Comparison of ENCODE assay signal across 8 mouse cellular contexts in genomic region chr11:6626388-6626772, GRCm38 (mm10). TPM values are rescaled to one million over a fixed set of nuclear protein-coding genes. Genes with fewer than 3 reads are reported as not detected.
DNase-seq lines count a peak whose midpoint lies in the region; ATAC-seq and TF ChIP-seq lines count a peak whose summit lies in the region.

No protein-coding gene starts in this region.

- no peak for TF ChIP-seq CTCF in gastrocnemius, adult 2 months (IDR thresholded peaks at IDR 0.05)
- no peak for TF ChIP-seq CTCF in thymus, adult 2 months (IDR thresholded peaks at IDR 0.05; ENCODE audit: borderline replicate concordance, control insufficient read depth, extremely low read depth, insufficient read depth, low read length, poor library complexity)
- no peak for TF ChIP-seq CTCF in liver, embryonic 14.5 days (IDR thresholded peaks at IDR 0.05; ENCODE audit: low read depth)

- H3K27ac ChIP-seq in gastrocnemius, adult 2 months, result peak overlapping the region; percentile 96
- H3K27ac ChIP-seq in thymus, adult 2 months (ENCODE audit: control insufficient read depth, insufficient read depth, low read length), result peak overlapping the region; percentile 62
- peak overlapping the region; percentile 81 for H3K27ac ChIP-seq in liver, embryonic 14.5 days

- H3K36me3 ChIP-seq in thymus, adult 2 months (ENCODE audit: control insufficient read depth, insufficient read depth, low read length), result peaks cover 13% of the 10 kb centered on the region
- H3K36me3 ChIP-seq in liver, embryonic 14.5 days (replicated peaks; ENCODE audit: control insufficient read depth, insufficient read depth, low read depth), result peaks cover 26% of the 10 kb centered on the region

- DNase-seq in gastrocnemius, adult 2 months, result no peak
- no peak for DNase-seq in gastrocnemius, postnatal 4 days (ENCODE audit: low spot score in 2 of 2)
- DNase-seq in thymus, adult 2 months, result no peak
- no peak for DNase-seq in thymus, postnatal 36 days
- DNase-seq in liver, embryonic 14.5 days (ENCODE audit: low read depth in 3 of 3, low spot score in 3 of 3), result no peak
- DNase-seq in natural killer cell, adult 2 months (ENCODE audit: low spot score in 2 of 2), result no peak
- DNase-seq in urinary bladder, postnatal 10 days (ENCODE audit: low spot score), result no peak
- DNase-seq in cerebellum, postnatal 14 days, result no peak

- peak overlapping the region; percentile 96 for H3K4me3 ChIP-seq in gastrocnemius, adult 2 months
- H3K4me3 ChIP-seq in thymus, adult 2 months (ENCODE audit: control insufficient read depth, insufficient read depth, low read length), result peak overlapping the region; percentile 93
- H3K4me3 ChIP-seq in liver, embryonic 14.5 days (ENCODE audit: insufficient read depth in 1 of 2, low read depth in 2 of 2, low read length in 2 of 2), result peak overlapping the region; percentile 90 to 92

- WGBS in thymus, adult 2 months, result 13% methylated on average over 16 of the region's 16 CpGs
- WGBS in liver, embryonic 14.5 days (ENCODE audit: insufficient replicate concordance), result 9% methylated on average over 16 of the region's 16 CpGs

- peaks cover 17% of the 10 kb centered on the region for H3K4me1 ChIP-seq in thymus, adult 2 months (replicated peaks; ENCODE audit: control insufficient read depth, insufficient read depth, low read length)
- peaks cover 20 to 23% of the 10 kb centered on the region in 2 experiments for H3K4me1 ChIP-seq in liver, embryonic 14.5 days (replicated peaks; ENCODE audit: control insufficient read depth in 2 of 2, insufficient read depth in 2 of 2, low read length in 1 of 2)

- ATAC-seq in liver, embryonic 14.5 days (ENCODE audit: insufficient read depth), result peak; percentile 24; the same call in 1 of the 2 replicates

- H3K4me2 ChIP-seq in liver, embryonic 14.5 days (ENCODE audit: low read depth), result peak overlapping the region; percentile 93

- no peak for TF ChIP-seq POLR2A in thymus, adult 2 months (IDR thresholded peaks at IDR 0.05; ENCODE audit: control insufficient read depth, extremely low read depth, insufficient read depth, low read length, poor library complexity)

- intact Hi-C loops in gastrocnemius, adult 2 months (cut with DNase I), result loop anchor here (5.0 kb wide), 2 partner anchors 79 to 259 kb away; partner anchors contain the start of gene Ccm2

- no peak for TF ChIP-seq EP300 in liver, embryonic 14.5 days (IDR thresholded peaks at IDR 0.05; ENCODE audit: low read depth)

- no peaks in the 10 kb centered on the region for H3K9me3 ChIP-seq in liver, embryonic 14.5 days (ENCODE audit: control insufficient read depth, low read length)

- H3K9ac ChIP-seq in liver, embryonic 14.5 days (replicated peaks), result peak overlapping the region; percentile 80

- H3K27me3 ChIP-seq in thymus, adult 2 months (ENCODE audit: control insufficient read depth, insufficient read depth, low read length), result no peaks in the 10 kb centered on the region
- no peaks in the 10 kb centered on the region for H3K27me3 ChIP-seq in liver, embryonic 14.5 days (ENCODE audit: control insufficient read depth, insufficient read depth, low read length)

RNA-seq across cellular contexts. Expression of gene Tbrg4, which starts 0.5 kb away (rescaled TPM):
- total RNA-seq in gastrocnemius, adult 2 months (2021), result 10 to 100 TPM; 57.3 to 79.3 TPM
- total RNA-seq in gastrocnemius, postnatal 4 days (2021), result 10 to 100 TPM; 55.1 to 59.1 TPM
- polyA plus RNA-seq in thymus, adult 2 months (2012; rRNA removed), result 190 and 191 TPM in 2 replicates
- 55.1 and 63.6 TPM in 2 replicates for polyA plus RNA-seq in liver, embryonic 14.5 days (2012; rRNA removed)
- 27.7 and 30.4 TPM in 2 replicates for polyA plus RNA-seq in liver, embryonic 14.5 days (2014; fragmentation: Nextera tagmentation; extraction: Ambion mirVana)

RNA-seq across cellular contexts. Expression of gene Wap, which starts 12.1 kb away (rescaled TPM):
- total RNA-seq in gastrocnemius, adult 2 months (2021), result not detected
- total RNA-seq in gastrocnemius, postnatal 4 days (2021), result not detected
- 0.56 and 1.2 TPM in 2 replicates for polyA plus RNA-seq in thymus, adult 2 months (2012; rRNA removed)
- polyA plus RNA-seq in liver, embryonic 14.5 days (2012; rRNA removed), result not detected in 2 replicates
- polyA plus RNA-seq in liver, embryonic 14.5 days (2014; fragmentation: Nextera tagmentation; extraction: Ambion mirVana), result not detected in 2 replicates

RNA-seq across cellular contexts. Expression of gene Nacad, which starts 20.5 kb away (rescaled TPM):
- under 1 TPM; 0.28 to 0.38 TPM for total RNA-seq in gastrocnemius, adult 2 months (2021)
- total RNA-seq in gastrocnemius, postnatal 4 days (2021), result 1 to 10 TPM; 2.0 to 2.2 TPM
- 0.33 and 0.36 TPM in 2 replicates for polyA plus RNA-seq in thymus, adult 2 months (2012; rRNA removed)
- polyA plus RNA-seq in liver, embryonic 14.5 days (2012; rRNA removed), result 2.3 and 4.0 TPM in 2 replicates
- 6.2 and 6.4 TPM in 2 replicates for polyA plus RNA-seq in liver, embryonic 14.5 days (2014; fragmentation: Nextera tagmentation; extraction: Ambion mirVana)

RNA-seq across cellular contexts. Expression of gene Ramp3, which starts 31.9 kb away (rescaled TPM):
- 1 to 10 TPM in 1 of 2 experiments, under 1 TPM in 1; 0.46 to 1.2 TPM for total RNA-seq in gastrocnemius, adult 2 months (2021)
- total RNA-seq in gastrocnemius, postnatal 4 days (2021), result 1 to 10 TPM in 1 of 2 experiments, under 1 TPM in 1; 0.98 to 1.7 TPM
- polyA plus RNA-seq in thymus, adult 2 months (2012; rRNA removed), result 7.8 and 9.0 TPM in 2 replicates
- polyA plus RNA-seq in liver, embryonic 14.5 days (2012; rRNA removed), result 0.04 and 0.14 TPM in 2 replicates
- polyA plus RNA-seq in liver, embryonic 14.5 days (2014; fragmentation: Nextera tagmentation; extraction: Ambion mirVana), result not detected in 2 replicates
